Mouse (Mus musculus): ENCODE measurements around the gene Tor4a. TPM values are rescaled to one million over a fixed set of nuclear protein-coding genes. Genes with fewer than 3 reads are reported as not detected.

Tor4a gene
- polyA plus RNA-seq, 1 experiment from 2014 or later, result 6.6 TPM

Other genes with a start within 250 kb of the Tor4a start
- 12.5 and 13.0 TPM in 2 replicates for gene Zmynd19, start 247.1 kb downstream of the Tor4a start, polyA plus RNA-seq (2016; fragmentation: Nextera tagmentation; extraction: Ambion mirVana)
- gene Dph7, start 234.5 kb downstream of the Tor4a start, polyA plus RNA-seq (2016; fragmentation: Nextera tagmentation; extraction: Ambion mirVana), result 19.0 and 19.3 TPM in 2 replicates
- 113 and 119 TPM in 2 replicates for gene Mrpl41, start 221.8 kb downstream of the Tor4a start, polyA plus RNA-seq (2016; fragmentation: Nextera tagmentation; extraction: Ambion mirVana)
- 9.5 and 11.3 TPM in 2 replicates for gene Pnpla7, start 220.9 kb downstream of the Tor4a start, polyA plus RNA-seq (2016; fragmentation: Nextera tagmentation; extraction: Ambion mirVana)
- gene Nsmf, start 142.5 kb downstream of the Tor4a start, polyA plus RNA-seq (2016; fragmentation: Nextera tagmentation; extraction: Ambion mirVana), result 58.7 and 62.8 TPM in 2 replicates
- not detected in 2 replicates for gene Entpd8, start 116.6 kb downstream of the Tor4a start, polyA plus RNA-seq (2016; fragmentation: Nextera tagmentation; extraction: Ambion mirVana)
- gene Noxa1, start 101.7 kb downstream of the Tor4a start, polyA plus RNA-seq (2016; fragmentation: Nextera tagmentation; extraction: Ambion mirVana), result 0.10 TPM in 1 of 2 replicates, not detected in the other
- 10.8 and 12.8 TPM in 2 replicates for gene Nrarp, start 16.1 kb downstream of the Tor4a start, polyA plus RNA-seq (2016; fragmentation: Nextera tagmentation; extraction: Ambion mirVana)
- 73.3 and 74.4 TPM in 2 replicates for gene Nelfb, start 14.6 kb upstream of the Tor4a start, polyA plus RNA-seq (2016; fragmentation: Nextera tagmentation; extraction: Ambion mirVana)
- gene Stpg3, start 17.8 kb upstream of the Tor4a start, polyA plus RNA-seq (2016; fragmentation: Nextera tagmentation; extraction: Ambion mirVana), result not detected in 2 replicates
- not detected in 2 replicates for gene Fam166a, start 21.9 kb upstream of the Tor4a start, polyA plus RNA-seq (2016; fragmentation: Nextera tagmentation; extraction: Ambion mirVana)
- gene Tubb4b, start 27.8 kb upstream of the Tor4a start, polyA plus RNA-seq (2016; fragmentation: Nextera tagmentation; extraction: Ambion mirVana), result 388 and 392 TPM in 2 replicates
- not detected in 2 replicates for gene Slc34a3, start 37.5 kb upstream of the Tor4a start, polyA plus RNA-seq (2016; fragmentation: Nextera tagmentation; extraction: Ambion mirVana)
- gene Rnf224, start 39.9 kb upstream of the Tor4a start, polyA plus RNA-seq (2016; fragmentation: Nextera tagmentation; extraction: Ambion mirVana), result not detected in 2 replicates
- gene Rnf208, start 45.4 kb upstream of the Tor4a start, polyA plus RNA-seq (2016; fragmentation: Nextera tagmentation; extraction: Ambion mirVana), result 6.5 and 7.6 TPM in 2 replicates
- gene Cysrt1, start 45.6 kb upstream of the Tor4a start, polyA plus RNA-seq (2016; fragmentation: Nextera tagmentation; extraction: Ambion mirVana), result not detected in 2 replicates
- 2.6 and 3.2 TPM in 2 replicates for gene AL732309.1, start 50.0 kb upstream of the Tor4a start, polyA plus RNA-seq (2016; fragmentation: Nextera tagmentation; extraction: Ambion mirVana)
- 18.3 and 19.1 TPM in 2 replicates for gene Tmem203, start 58.6 kb upstream of the Tor4a start, polyA plus RNA-seq (2016; fragmentation: Nextera tagmentation; extraction: Ambion mirVana)
- 4.9 and 5.1 TPM in 2 replicates for gene Tprn, start 65.7 kb upstream of the Tor4a start, polyA plus RNA-seq (2016; fragmentation: Nextera tagmentation; extraction: Ambion mirVana)
- gene Ssna1, start 75.6 kb upstream of the Tor4a start, polyA plus RNA-seq (2016; fragmentation: Nextera tagmentation; extraction: Ambion mirVana), result 131 and 133 TPM in 2 replicates
- 83.4 and 87.7 TPM in 2 replicates for gene Anapc2, start 75.6 kb upstream of the Tor4a start, polyA plus RNA-seq (2016; fragmentation: Nextera tagmentation; extraction: Ambion mirVana)
- not detected in 2 replicates for gene Tmem210, start 91.3 kb upstream of the Tor4a start, polyA plus RNA-seq (2016; fragmentation: Nextera tagmentation; extraction: Ambion mirVana)
- not detected in 2 replicates for gene Lrrc26, start 93.0 kb upstream of the Tor4a start, polyA plus RNA-seq (2016; fragmentation: Nextera tagmentation; extraction: Ambion mirVana)
- 0.44 TPM in 1 of 2 replicates, not detected in the other for gene Grin1, start 122.3 kb upstream of the Tor4a start, polyA plus RNA-seq (2016; fragmentation: Nextera tagmentation; extraction: Ambion mirVana)
- 34.0 and 40.9 TPM in 2 replicates for gene Man1b1, start 135.5 kb upstream of the Tor4a start, polyA plus RNA-seq (2016; fragmentation: Nextera tagmentation; extraction: Ambion mirVana)
- gene Dpp7, start 159.5 kb upstream of the Tor4a start, polyA plus RNA-seq (2016; fragmentation: Nextera tagmentation; extraction: Ambion mirVana), result 11.3 TPM in 2 replicates
- gene Uap1l1, start 168.8 kb upstream of the Tor4a start, polyA plus RNA-seq (2016; fragmentation: Nextera tagmentation; extraction: Ambion mirVana), result 10.7 and 11.2 TPM in 2 replicates
- 18.5 and 20.0 TPM in 2 replicates for gene Sapcd2, start 175.4 kb upstream of the Tor4a start, polyA plus RNA-seq (2016; fragmentation: Nextera tagmentation; extraction: Ambion mirVana)
- 0.18 and 0.44 TPM in 2 replicates for gene Entpd2, start 199.0 kb upstream of the Tor4a start, polyA plus RNA-seq (2016; fragmentation: Nextera tagmentation; extraction: Ambion mirVana)
- 22.3 and 22.4 TPM in 2 replicates for gene Npdc1, start 202.5 kb upstream of the Tor4a start, polyA plus RNA-seq (2016; fragmentation: Nextera tagmentation; extraction: Ambion mirVana)
- not detected in 2 replicates for gene Fut7, start 226.4 kb upstream of the Tor4a start, polyA plus RNA-seq (2016; fragmentation: Nextera tagmentation; extraction: Ambion mirVana)
- gene Abca2, start 231.8 kb upstream of the Tor4a start, polyA plus RNA-seq (2016; fragmentation: Nextera tagmentation; extraction: Ambion mirVana), result 4.8 and 5.0 TPM in 2 replicates

Measured in heart, embryonic 12.5 days (tissue).